Mouse (Mus musculus) thymus, postnatal 25 days (tissue): ENCODE data around the gene Sec23ip.

ENCODE experiments used
- DNase-seq: peaks from one replicate; pipeline ENCODE4 v3.0.0; 2022

Gene Sec23ip

GRCm38 (mm10) chr7:128790045-128790444 lies 45.3 kb downstream of the Sec23ip start:
- DNase-seq: no peak

- no peak for DNase-seq
Observed at GRCm38 (mm10) chr7:128793464-128793863, 48.7 kb downstream of the Sec23ip start.

- no peak for DNase-seq
Observed at GRCm38 (mm10) chr7:128824986-128825563, 80.3 kb downstream of the Sec23ip start.

GRCm38 (mm10) chr7:128832455-128833081 lies 87.8 kb downstream of the Sec23ip start:
- DNase-seq: no peak

- DNase-seq: no peak
Observed at GRCm38 (mm10) chr7:128833196-128833595, 88.5 kb downstream of the Sec23ip start.
